Mouse (Mus musculus): ENCODE data around the gene Cntd1. TPM values are rescaled to one million over a fixed set of nuclear protein-coding genes. Genes with fewer than 3 reads are reported as not detected.

Gene Cntd1
- polyA plus RNA-seq (2015; fragmentation: Nextera tagmentation; extraction: Ambion mirVana), result 1.2 and 1.3 TPM in 2 replicates

DNA sequence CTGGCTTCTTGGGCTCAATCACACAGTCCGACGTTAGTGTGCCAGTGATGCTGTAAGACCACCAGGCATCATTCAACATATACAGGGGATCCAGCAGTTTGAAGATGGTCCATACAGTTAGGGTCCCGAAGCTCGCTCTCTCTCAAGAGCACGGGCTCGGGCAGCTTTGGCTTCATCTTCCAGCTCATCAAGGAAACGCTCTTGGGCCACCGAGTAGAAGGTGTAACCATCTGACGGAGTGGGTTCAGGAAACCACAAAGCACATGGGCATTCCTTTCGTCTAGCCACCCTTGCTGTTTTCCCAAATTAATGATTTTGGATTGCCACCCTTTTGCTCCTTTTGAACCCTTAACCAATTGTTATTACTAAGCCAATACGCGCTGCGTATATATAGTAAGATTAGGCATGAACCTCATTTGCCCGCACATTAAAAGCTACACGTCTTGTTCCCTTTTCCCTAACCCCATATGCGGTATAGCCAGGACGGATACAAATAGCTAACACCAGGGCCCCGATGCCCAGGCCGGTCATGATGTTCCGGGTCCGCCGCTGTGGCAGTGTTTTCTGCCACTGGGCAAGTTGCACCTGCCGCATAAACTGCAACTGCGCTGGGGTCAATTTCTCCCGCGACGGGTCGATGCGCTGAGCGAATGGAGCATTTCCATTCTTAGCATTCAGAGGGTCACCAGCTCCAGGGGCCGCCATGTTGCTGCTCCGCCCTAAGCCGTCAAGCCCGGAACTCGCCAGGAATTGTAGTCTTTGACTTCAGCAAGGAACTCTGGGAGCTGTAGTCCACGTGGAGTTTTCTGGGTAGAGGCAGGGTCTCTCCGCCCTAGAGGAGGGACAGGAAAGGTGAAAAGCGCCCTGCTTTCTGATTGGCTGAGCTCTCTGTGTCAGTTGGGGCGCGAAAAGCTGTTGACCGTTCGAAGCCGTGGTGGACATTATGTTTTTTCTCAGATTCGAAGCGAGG, at the start of gene Cntd1, which contains the start of gene Coa3:
TSS of gene Cntd1 (plus strand) at position 790 of the 970 bp plus-strand sequence.
TSS of gene Coa3 (minus strand) at position 892 of the 970 bp plus-strand sequence.
- peak within 1 kb of the TSS; percentile 73 for H3K4me2 ChIP-seq (replicated peaks)
- peaks cover 23% of the 10 kb centered on the region for H3K27me3 ChIP-seq
- no peaks in the 10 kb centered on the region for H3K9me3 ChIP-seq
- WGBS, result 13% methylated on average over 45 of the region's 45 CpGs
- H3K27ac ChIP-seq, result peak within 1 kb of the TSS; percentile 71
- ATAC-seq, result peak; percentile 98
- H3K4me1 ChIP-seq (replicated peaks), result peaks cover 27% of the 10 kb centered on the region
- H3K36me3 ChIP-seq, result peaks cover 5% of the 10 kb centered on the region; the same call in 1 of the 2 replicates
- H3K9ac ChIP-seq (replicated peaks), result peak within 1 kb of the TSS; percentile 84
- peak within 1 kb of the TSS; percentile 66 for H3K4me3 ChIP-seq (replicated peaks)

DNA sequence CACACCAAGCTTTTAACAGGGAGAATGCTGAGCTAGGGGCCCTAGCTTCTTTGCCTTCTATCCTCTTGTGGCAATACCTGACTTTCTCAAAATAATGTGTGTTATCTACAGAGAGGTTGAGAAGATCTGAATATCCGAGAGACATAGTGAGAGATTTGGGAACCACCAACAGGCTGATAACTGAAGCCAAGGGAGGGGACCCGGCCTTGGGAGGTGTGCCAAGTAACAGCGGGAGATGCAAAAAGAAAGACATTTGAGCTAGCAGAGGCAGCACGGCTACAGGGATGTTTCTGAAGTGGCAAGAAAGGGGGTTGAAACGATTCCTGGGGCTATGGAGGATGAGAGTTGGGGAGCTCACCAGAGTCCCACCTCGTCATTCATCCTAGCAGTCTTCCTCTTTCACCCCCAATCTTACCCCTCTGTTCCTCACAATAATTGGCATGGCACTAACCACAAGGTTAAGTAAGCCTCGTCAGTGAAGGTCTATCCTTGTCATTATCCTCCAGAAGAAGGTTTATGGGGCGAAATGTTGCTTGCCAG, 49.4 kb upstream of the Cntd1 start:
- no peaks in the 10 kb centered on the region for H3K36me3 ChIP-seq
- 0 out of 2 replicates have a peak overlapping the region, but pooled peaks have one; percentile 8 for H3K27ac ChIP-seq
- peaks cover 18% of the 10 kb centered on the region for H3K27me3 ChIP-seq
- 31% methylated on average over 8 of the region's 8 CpGs for WGBS
- no peaks in the 10 kb centered on the region for H3K9me3 ChIP-seq
- no peak for ATAC-seq
- no peak overlapping the region for H3K4me3 ChIP-seq (replicated peaks)
- H3K9ac ChIP-seq (replicated peaks), result no peak overlapping the region
- H3K4me2 ChIP-seq (replicated peaks), result no peak overlapping the region
- peaks cover 14% of the 10 kb centered on the region for H3K4me1 ChIP-seq (replicated peaks)

- H3K9ac ChIP-seq (replicated peaks), result no peak overlapping the region
- ATAC-seq, result no peak
- H3K27me3 ChIP-seq, result peaks cover 18% of the 10 kb centered on the region
- H3K4me1 ChIP-seq (replicated peaks), result peaks cover 13% of the 10 kb centered on the region
- H3K4me2 ChIP-seq (replicated peaks), result no peak overlapping the region
- no peaks in the 10 kb centered on the region for H3K9me3 ChIP-seq
- no peak overlapping the region for H3K4me3 ChIP-seq (replicated peaks)
- no peaks in the 10 kb centered on the region for H3K36me3 ChIP-seq
- H3K27ac ChIP-seq, result 0 out of 2 replicates have a peak overlapping the region, but pooled peaks have one; percentile 8
- 21% methylated on average over 2 of the region's 2 CpGs for WGBS
Measured at GRCm38 (mm10) chr11:101230061-101230511, 48.7 kb upstream of the Cntd1 start.

DNA sequence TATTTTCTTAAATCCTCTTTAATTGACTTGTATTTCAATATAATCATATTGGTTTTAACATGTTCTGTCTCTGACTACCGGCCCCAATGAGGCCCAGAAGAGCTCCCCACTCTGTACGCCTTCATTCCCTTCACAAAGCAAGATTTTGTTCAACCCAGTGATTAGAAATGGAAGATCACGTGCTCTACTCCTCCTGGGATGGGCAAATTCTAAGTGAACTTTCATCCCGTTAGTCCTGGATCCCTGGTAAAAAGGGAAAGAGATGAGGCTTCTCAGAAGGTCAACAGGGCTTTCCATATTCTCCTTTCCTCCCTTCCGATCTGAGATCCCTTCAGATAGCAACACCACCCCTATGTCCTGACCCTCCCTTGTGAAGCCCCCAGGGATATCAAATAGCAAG, 48.3 kb upstream of the Cntd1 start:
- H3K36me3 ChIP-seq, result no peaks in the 10 kb centered on the region
- no peaks in the 10 kb centered on the region for H3K9me3 ChIP-seq
- H3K4me3 ChIP-seq (replicated peaks), result no peak overlapping the region
- H3K27me3 ChIP-seq, result peaks cover 18% of the 10 kb centered on the region
- ATAC-seq, result no peak
- H3K4me2 ChIP-seq (replicated peaks), result no peak overlapping the region
- peaks cover 9% of the 10 kb centered on the region for H3K4me1 ChIP-seq (replicated peaks)
- H3K27ac ChIP-seq, result peak overlapping the region; percentile 19; the same call in 1 of the 2 replicates
- H3K9ac ChIP-seq (replicated peaks), result no peak overlapping the region
- 14% methylated on average over 5 of the region's 5 CpGs for WGBS

DNA sequence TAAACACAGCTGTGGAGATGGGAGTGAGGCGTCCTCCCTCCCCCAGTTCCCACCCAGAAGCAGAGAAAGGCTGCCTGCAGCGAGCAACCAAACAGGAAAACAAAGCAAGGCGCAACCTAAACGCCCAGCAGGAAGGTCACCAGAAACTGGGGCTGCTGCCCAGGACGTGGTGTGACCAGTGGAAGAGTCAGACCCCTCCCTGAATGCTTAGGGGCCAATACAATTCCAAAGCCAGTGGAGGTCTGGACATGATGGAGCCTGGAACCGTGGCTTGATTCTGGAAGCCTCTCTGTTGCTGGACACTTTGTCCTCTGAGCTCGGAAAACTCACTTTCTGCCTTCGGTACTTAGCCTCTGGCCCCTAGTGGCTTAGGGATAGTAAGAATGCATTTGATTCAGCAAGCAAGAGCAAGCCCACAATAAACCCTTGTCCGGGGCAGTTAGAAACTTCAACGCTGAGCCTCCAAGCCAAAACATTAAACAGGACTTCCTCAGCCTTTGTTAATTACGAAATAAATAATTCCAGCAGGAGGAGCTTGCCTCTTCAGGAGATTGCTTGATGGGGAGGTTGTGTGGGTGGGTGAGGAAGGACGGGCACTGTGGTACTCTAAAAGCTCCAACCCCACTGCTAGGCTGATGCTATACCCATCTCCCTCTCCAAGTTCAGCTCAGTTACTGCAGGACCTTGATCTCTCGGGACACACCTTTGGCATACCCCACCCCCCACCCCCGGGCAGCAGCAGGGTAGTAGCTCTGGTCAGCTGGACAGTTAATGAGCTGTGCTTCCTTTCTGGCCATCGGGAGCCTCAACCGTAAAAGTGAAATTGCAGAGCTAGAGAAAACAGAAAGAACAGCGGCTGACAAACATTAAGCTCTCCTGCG, 47.6 kb upstream of the Cntd1 start:
- Histone ChIP-seq H3K9ac (replicated peaks) (no peak overlapping the region; the same call in 1 of the 2 replicates), H3K4me2 (replicated peaks) (no peak overlapping the region), H3K27me3 (peaks cover 18% of the 10 kb centered on the region), H3K4me3 (replicated peaks) (no peak overlapping the region), H3K27ac (peak overlapping the region; percentile 19; the same call in 1 of the 2 replicates), H3K9me3 (no peaks in the 10 kb centered on the region), H3K4me1 (replicated peaks) (peaks cover 6% of the 10 kb centered on the region; the same call in 1 of the 2 replicates), H3K36me3 (no peaks in the 10 kb centered on the region)
- no peak for ATAC-seq
- WGBS, result 12% methylated on average over 18 of the region's 18 CpGs

DNA sequence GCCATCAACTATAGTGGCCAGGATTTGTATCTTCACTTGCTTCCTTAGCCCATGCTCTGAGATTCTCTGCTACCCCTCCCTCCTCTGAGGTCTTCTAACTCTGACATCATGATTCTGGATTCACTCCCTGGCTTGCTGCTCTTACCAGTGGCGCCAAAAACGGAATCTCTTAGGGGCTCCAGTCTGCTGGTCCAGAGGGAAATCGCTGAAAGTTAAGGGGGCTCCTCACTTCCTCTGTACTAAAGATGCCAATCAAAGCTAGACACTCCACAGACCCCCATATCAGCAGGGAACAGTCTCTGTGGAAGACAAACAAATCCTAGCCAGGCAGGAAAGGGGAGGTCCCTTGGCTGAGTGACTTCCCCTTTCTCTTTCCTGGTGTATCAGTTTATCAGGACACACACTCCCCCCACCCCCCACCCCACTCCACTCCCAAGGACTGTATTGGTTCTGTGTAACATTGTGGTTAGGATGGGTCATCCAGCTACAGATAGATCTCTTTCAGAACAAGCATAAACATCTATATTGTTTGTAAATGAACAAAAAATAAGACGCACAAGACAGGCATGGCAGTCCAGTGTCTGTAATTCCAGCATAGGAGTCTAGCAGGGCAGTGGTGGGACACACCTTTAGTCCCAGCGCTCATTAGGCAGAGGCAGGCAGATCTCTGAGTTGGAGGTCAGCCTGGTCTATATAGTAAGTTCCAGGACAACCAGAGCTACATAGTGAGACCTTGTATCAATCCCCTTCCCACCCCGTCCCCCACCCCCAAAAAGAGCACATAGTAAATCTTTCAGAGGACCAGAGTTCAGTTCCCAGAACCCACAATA, 46.6 kb upstream of the Cntd1 start:
- WGBS, result 55% methylated on average over 6 of the region's 6 CpGs
- H3K4me2 ChIP-seq (replicated peaks), result no peak overlapping the region
- peaks cover 18% of the 10 kb centered on the region for H3K27me3 ChIP-seq
- H3K36me3 ChIP-seq, result no peaks in the 10 kb centered on the region
- peak overlapping the region; percentile 19; the same call in 1 of the 2 replicates for H3K27ac ChIP-seq
- no peak overlapping the region; the same call in 1 of the 2 replicates for H3K9ac ChIP-seq (replicated peaks)
- H3K4me3 ChIP-seq (replicated peaks), result no peak overlapping the region
- no peaks in the 10 kb centered on the region for H3K9me3 ChIP-seq
- H3K4me1 ChIP-seq (replicated peaks), result peaks cover 6% of the 10 kb centered on the region; the same call in 1 of the 2 replicates
- no peak for ATAC-seq

DNA sequence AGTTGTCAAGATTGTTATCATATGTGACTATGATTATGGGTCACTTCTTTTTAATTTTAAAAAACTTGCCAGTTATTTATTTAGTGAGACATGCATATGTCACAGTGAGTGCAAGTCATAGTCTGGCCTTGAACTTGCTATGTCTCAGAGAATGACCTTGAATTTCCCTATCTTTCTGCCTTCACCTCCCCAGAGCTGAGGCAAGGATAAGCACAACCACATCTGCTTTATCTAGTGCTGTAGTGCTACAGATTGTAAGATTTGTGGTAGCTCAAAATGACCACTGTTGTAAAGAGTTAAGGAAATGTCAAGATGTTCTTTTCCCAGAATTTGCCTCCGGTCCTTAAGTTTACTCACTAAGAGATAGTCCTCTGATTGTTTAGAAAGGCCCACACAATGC, 45.6 kb upstream of the Cntd1 start:
- WGBS, result 92% methylated on average over 1 of the region's 1 CpGs
- no peak for ATAC-seq

DNA sequence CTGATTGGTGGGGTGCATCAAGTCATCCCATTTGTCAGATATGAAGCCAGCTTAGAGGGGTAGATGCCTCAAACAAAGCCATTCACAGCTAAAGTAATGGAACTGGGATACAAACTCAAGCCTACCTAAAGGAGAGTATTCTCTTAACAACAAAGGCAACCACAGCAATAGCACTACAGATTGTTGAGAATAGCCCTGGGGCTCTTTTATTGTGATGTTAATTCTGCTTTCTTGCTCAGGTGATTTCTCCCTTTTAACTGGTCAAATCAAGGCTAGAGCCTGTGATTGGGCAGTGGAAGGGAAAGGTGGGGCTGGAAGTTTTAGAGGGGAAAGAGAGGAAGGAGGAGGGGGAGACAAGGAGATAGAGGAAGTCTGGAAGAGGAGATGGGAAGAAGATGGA, 44.7 kb upstream of the Cntd1 start:
- peaks cover 6% of the 10 kb centered on the region; the same call in 1 of the 2 replicates for H3K4me1 ChIP-seq (replicated peaks)
- no peak overlapping the region for H3K27ac ChIP-seq
- H3K4me3 ChIP-seq (replicated peaks), result no peak overlapping the region
- no peak overlapping the region for H3K9ac ChIP-seq (replicated peaks)
- H3K9me3 ChIP-seq, result no peaks in the 10 kb centered on the region
- no peak overlapping the region for H3K4me2 ChIP-seq (replicated peaks)
- H3K36me3 ChIP-seq, result no peaks in the 10 kb centered on the region
- ATAC-seq, result no peak
- peaks cover 13% of the 10 kb centered on the region for H3K27me3 ChIP-seq

More for the DNA sequence above, 45.6 kb upstream of the Cntd1 start:
- Histone ChIP-seq H3K9ac (replicated peaks) (no peak overlapping the region), H3K4me3 (replicated peaks) (no peak overlapping the region), H3K4me2 (replicated peaks) (no peak overlapping the region), H3K27me3 (peaks cover 15% of the 10 kb centered on the region), H3K9me3 (no peaks in the 10 kb centered on the region), H3K4me1 (replicated peaks) (peaks cover 6% of the 10 kb centered on the region; the same call in 1 of the 2 replicates), H3K36me3 (no peaks in the 10 kb centered on the region), H3K27ac (no peak overlapping the region)

DNA sequence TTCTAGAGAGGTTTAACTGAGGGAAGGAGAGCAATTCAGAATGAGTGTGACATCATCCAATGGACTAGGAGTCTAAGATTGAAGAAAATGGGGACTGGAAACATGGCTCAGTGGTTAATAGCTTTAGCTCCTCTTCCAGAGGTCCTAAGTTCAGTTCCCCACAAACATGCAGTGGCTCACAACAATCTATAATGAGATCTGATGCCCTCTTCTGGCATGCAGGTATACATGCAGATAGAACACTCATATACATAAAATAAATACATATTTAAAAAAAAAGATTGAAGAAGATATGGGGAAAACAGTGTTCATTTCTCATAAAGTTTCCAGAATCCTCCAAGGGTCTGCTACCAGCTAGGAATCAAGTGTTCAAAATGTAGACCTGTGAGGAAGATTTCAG, 43.4 kb upstream of the Cntd1 start:
- 0 out of 2 replicates have a peak, but pooled peaks cover 3% of the 10 kb centered on the region for H3K4me1 ChIP-seq (replicated peaks)
- H3K9me3 ChIP-seq, result no peaks in the 10 kb centered on the region
- peaks cover 11% of the 10 kb centered on the region for H3K27me3 ChIP-seq
- H3K4me2 ChIP-seq (replicated peaks), result no peak overlapping the region
- ATAC-seq, result no peak
- no peak overlapping the region for H3K9ac ChIP-seq (replicated peaks)
- no peak overlapping the region for H3K27ac ChIP-seq
- H3K4me3 ChIP-seq (replicated peaks), result no peak overlapping the region
- no peaks in the 10 kb centered on the region for H3K36me3 ChIP-seq

DNA sequence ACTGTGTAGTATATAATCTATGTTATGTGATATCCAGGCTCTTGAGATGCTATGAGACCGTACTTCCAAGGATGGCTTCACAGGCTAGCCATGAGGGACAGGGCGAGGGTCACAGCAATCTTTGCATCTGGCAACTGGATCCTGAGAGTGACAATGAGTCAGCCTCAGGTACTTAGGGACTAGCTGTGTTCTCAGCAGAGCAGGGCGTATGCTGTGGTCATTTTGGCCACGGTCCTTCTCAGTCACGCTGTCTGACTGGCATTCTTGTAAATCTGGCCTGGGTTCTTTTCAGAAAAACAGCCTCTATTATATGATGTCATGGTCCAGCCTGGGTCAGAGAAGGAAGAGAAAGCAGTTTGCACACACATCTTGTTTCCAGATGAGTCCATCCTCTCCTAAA, 42.0 kb upstream of the Cntd1 start:
- ATAC-seq, result no peak
- no peak overlapping the region for H3K27ac ChIP-seq
- H3K9ac ChIP-seq (replicated peaks), result no peak overlapping the region
- no peak overlapping the region for H3K4me2 ChIP-seq (replicated peaks)
- H3K9me3 ChIP-seq, result no peaks in the 10 kb centered on the region
- H3K36me3 ChIP-seq, result no peaks in the 10 kb centered on the region
- H3K4me1 ChIP-seq (replicated peaks), result no peaks in the 10 kb centered on the region
- 91% methylated on average over 5 of the region's 5 CpGs for WGBS
- no peak overlapping the region for H3K4me3 ChIP-seq (replicated peaks)
- peaks cover 5% of the 10 kb centered on the region; the same call in 1 of the 2 replicates for H3K27me3 ChIP-seq
